Mouse (Mus musculus): ENCODE measurements around the gene Map4k1. TPM values are rescaled to one million over a fixed set of nuclear protein-coding genes. Genes with fewer than 3 reads are reported as not detected.

The Map4k1 gene
- total RNA-seq, 2 experiments from 2014 or later = 0.45 to 4.2 TPM

GRCm38 (mm10) chr7:29026195-29026594 is 44.3 kb downstream of the Map4k1 start:
- DNase-seq = no peak

- DNase-seq = no peak
These were observed 45.0 kb downstream of the Map4k1 start for GRCm38 (mm10) chr7:29026811-29027210.

- no peak for DNase-seq
These were observed 46.9 kb downstream of the Map4k1 start for GRCm38 (mm10) chr7:29028761-29029160.

DNA sequence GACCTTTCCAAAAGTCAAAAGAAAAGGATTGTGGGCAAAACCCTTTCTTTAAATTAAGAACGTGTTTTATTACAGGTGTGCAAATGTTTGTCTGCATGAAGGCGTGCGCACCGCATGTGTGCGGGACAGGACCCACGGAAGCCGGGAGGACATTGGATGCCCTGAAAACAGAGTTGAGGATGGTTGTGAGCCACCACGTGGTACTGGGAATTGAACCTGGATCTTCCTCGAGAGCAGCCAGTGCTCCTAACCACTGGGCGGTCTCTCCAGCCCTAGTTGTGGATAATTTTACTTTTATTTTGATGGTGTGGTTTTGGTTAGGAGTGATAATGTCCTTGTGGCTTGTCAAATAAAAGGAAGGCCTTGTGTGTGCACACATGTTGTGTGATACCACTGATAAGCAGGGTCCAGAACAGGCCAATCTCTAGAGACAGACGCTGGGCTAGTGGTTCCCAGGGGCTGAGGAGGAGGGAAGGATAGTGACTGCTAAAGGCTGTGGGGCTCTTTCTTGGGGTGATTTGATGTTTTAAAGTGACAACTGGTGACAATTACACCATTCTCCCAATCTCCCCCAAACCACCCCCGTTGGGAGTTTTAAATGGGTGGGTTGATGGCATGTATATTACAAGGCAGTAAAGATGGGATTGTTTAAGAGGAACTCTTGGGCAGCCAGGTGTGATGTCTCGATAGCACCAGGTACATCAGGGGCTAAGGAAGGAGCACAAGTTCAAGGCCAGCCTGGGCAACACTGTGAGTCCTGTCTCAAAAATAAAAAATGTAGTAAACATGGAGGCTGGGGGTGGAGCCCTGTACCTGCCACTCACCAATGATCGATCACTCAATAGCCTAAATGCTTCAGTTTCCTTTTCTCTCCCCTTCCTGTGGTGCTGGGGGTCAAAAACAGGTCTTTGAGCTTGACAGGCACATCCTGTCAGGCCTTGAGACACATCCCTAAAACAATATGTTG is 48.1 kb downstream of the Map4k1 start:
- DNase-seq = no peak

GRCm38 (mm10) chr7:29031641-29032040 is 49.8 kb downstream of the Map4k1 start:
- DNase-seq = no peak

DNA sequence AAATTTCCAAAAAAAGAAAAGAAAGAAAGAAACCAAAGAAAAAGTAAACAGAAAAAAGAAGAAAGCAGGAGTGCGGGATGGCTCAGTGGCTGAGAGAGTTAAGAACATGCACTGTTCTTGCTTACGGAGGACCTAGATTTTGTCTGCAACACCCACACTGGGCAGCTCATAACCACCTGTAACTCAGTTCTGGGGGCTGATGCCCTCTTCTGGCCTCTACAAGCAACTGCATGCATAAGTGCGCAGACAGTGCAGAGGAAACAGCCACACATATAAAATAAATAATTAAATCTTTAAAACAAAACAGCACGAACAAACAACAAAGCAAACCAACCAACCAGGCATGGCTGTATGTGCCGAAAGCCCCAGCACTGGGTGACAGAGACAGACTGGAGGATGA is 50.8 kb downstream of the Map4k1 start:
- DNase-seq = no peak

DNA sequence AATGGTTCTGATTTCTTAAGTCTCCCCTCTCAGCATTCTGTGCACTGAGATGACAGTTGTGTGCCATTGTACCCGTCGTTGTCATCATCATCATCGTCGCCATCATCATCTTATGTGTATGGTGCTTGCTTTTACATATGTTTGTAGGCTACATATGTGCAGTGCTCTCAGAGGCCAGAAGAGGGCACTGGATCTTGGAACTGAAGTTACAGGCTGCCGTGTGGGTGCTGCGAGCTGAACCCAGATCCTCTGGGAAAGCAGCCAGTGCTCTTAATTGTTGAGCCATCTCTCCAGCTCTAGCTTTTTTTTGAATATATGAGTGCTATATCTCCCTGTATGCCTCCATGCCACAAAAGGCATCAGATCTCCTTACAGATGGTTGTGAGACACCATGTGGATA is 55.4 kb downstream of the Map4k1 start:
- DNase-seq = no peak

GRCm38 (mm10) chr7:29039604-29039984 is 57.7 kb downstream of the Map4k1 start:
- DNase-seq = peak; percentile 85 to 95

DNA sequence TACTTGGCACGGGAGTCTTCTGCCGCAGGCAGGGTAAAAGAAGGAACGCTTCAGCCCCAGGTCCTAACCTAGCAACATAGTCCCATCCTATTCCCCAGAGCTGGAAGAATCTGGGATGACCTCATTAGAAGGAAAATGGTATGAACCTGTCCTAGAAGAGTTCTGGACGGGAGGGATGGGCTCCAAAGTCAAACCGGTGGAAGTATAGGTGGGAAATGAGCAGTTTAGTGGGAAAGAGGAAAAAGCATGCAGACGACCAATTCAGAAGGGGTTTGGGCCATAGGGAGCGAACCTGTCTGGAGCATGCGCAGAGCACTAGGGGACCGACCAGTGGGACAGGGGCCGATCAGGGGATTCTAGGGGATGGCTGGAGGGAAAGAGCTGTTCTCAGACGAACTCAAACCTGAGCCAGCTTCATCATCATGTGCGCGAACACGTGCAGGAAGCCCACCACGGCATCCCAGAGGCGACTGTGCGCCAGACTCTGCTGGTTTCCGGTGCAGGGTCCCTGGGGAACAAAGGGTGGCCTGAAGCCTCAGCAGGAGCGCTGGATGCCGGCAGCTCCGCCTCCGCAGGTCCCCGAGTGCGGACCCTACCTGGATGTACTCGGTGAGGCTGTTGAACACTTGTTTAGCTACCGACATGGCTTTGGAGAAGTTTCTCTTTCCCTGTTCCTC is 58.3 kb downstream of the Map4k1 start:
- peak; percentile 28 for DNase-seq

- DNase-seq = no peak
These were observed 59.3 kb downstream of the Map4k1 start for GRCm38 (mm10) chr7:29041194-29041593.

DNA sequence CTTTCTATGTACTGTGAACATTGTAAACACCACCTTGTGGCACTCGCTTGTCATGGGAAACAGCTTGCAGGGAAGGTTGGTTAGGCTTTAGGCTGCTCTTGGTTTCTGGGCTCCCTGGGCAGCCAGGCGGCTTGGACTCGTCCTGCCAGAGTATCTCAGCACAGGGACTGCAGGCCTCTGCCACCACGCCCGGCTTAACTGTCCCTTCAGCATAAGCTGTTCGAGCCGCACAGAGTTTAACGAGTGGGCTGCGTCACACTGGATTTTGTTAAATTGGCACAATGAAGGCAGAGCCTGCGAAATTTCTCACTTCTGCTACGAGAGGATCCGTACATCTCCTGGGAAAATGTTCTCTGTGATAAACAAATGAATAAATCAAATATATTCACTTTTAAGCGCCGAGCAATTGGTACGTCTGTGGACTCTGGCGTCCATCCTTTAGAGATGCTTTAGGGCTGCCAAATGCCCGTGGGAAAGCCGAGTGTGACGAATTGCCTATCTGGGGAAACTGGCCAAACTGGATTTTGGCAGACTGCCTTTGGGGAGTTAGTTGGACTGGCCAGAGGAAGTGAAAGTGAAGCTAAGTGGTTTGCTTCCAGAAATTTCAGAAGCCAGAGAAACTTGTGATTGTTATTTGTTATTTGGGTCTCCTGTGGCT is 61.3 kb downstream of the Map4k1 start:
- DNase-seq = peak; percentile 85 to 87

- DNase-seq = no peak
These were observed 61.8 kb downstream of the Map4k1 start for GRCm38 (mm10) chr7:29043674-29044057.

GRCm38 (mm10) chr7:29044302-29044701 is 62.5 kb downstream of the Map4k1 start:
- no peak for DNase-seq

DNA sequence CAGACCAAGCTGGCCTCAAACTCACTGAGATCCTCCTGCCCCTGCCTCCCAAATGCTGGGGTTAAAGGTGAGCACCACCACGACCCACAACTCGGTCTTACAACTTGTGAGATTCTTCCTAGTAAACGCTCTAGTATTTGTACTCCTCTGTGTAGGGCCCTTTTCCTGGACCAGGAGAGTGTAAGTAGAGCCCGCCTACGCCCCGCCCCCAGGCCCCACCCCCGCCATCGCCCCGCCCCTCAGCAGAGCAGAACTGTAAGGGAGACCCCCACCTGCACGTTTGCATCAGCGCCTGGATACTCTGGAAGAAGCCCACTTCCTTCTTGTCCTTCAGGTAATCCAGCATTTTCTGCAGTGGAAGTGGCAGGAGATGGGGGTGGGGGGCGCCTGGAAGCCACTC is 64.7 kb downstream of the Map4k1 start:
- no peak for DNase-seq

DNA sequence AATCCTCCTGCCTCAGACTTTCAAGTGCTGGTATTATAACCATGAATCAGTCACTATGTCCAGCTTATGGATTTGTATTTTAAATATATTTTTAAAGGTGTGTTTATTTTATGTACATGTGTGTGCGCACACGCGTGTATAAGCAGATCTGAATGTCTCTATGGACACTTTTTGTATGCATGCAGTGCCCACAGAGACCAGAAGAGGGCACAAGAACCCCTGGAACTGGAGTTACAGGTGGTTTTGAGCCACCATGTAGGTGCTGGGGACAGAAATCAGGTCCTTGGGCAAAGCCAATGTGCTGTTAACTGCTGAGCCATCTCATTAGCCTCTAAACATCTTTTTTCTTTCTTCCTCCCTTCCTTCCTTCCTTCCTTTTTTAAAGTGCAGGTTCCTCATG is 66.2 kb downstream of the Map4k1 start:
- no peak for DNase-seq

GRCm38 (mm10) chr7:29048615-29049014 is 66.8 kb downstream of the Map4k1 start:
- no peak for DNase-seq

GRCm38 (mm10) chr7:29050797-29051196 is 68.9 kb downstream of the Map4k1 start:
- peak in 1 of 2 experiments; percentile 15 for DNase-seq

- no peak for DNase-seq
These were observed 71.0 kb downstream of the Map4k1 start for GRCm38 (mm10) chr7:29052821-29053220.

All from heart, adult 18-20 months (tissue).